Mouse (Mus musculus) brown adipose tissue, adult 24 weeks (tissue): ENCODE measurements around the gene Shc3. TPM values are rescaled to one million over a fixed set of nuclear protein-coding genes. Genes with fewer than 3 reads are reported as not detected.

Experiments used
- H3K27ac ChIP-seq: fragments of 200-500 bp; replicated peaks from 2 replicates; pipeline ENCODE4 v1.5.1; 2012; ENCODE audit warnings: low read depth, mild to moderate bottlenecking, low read length
- H3K4me1 ChIP-seq: fragments of 200-500 bp; 2 replicates; pipeline ENCODE4 v1.6.1; 2012; ENCODE audit warnings: low read length, mixed read lengths; ENCODE audit not compliant: control insufficient read depth, insufficient read depth, insufficient read length
- H3K4me3 ChIP-seq: fragments of 200-500 bp; 2 replicates; pipeline ENCODE4 v1.5.1; 2012; ENCODE audit warnings: low read depth, mild to moderate bottlenecking, low read length, moderate library complexity; ENCODE audit not compliant: insufficient read depth
- polyA plus RNA-seq: library from polyadenylated mRNA; stranded (reverse); fragments of >200 nt; gene quantifications from 2 replicates; pipeline ENCODE4 v1.2.4, GENCODE M21; 2012; ENCODE audit not compliant: missing spikeins, insufficient read depth, insufficient read length

The Shc3 gene
- polyA plus RNA-seq: not detected in 2 replicates

GRCm38 (mm10) chr13:51568911-51569684, at the start of gene Shc3:
Shc3 (minus strand) TSS chr13:51569419.
- H3K4me1 ChIP-seq: no peaks in the 10 kb centered on the region
- no peak within 1 kb of the TSS for H3K27ac ChIP-seq
- peak within 1 kb of the TSS; percentile 47 for H3K4me3 ChIP-seq

DNA sequence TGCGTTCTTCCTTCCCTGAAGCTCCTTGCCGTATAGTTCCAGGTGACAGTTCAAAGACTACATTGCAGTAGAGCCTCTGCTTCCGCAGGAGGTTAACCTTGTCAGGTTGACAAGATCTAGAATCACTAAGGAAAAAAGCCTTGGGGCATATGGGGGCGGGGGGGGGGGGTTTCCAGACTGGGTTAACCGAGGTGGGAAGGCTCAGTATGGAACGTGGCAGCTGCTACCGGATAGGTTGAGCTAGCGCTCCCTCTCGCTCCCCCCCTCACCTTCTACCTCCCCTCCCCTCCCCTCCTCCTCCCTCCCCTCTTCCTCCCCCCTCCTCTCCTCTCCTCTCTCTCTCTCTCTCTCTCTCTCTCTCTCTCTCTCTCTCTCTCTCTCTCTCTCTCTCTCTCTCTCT, 49.4 kb upstream of the Shc3 start:
- no peaks in the 10 kb centered on the region for H3K4me1 ChIP-seq
- H3K27ac ChIP-seq: no peak overlapping the region
- no peak overlapping the region for H3K4me3 ChIP-seq

DNA sequence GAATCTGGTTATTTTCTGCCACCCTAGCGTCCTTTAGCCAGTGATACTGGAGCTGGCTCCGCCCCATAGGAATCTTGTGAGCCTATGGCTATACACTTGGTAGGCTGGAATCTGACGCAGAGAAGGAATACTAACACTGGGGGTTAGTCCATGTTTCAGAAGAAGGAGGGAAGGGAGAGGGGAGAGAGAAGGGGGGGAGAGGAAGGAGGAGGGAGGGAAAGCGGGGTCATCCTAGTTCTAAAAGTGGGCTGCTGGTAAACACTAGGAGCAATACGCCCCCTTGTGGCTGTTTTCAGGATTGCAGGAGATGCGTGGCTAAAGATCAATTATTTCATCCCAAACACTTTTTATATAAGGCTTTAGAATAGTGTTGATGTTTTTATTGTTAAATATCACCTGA, 48.6 kb upstream of the Shc3 start:
- Histone ChIP-seq H3K4me3 (no peak overlapping the region), H3K4me1 (no peaks in the 10 kb centered on the region), H3K27ac (no peak overlapping the region)

GRCm38 (mm10) chr13:51617306-51617705, 48.1 kb upstream of the Shc3 start:
- no peak overlapping the region for H3K4me3 ChIP-seq
- no peak overlapping the region for H3K27ac ChIP-seq
- H3K4me1 ChIP-seq: no peaks in the 10 kb centered on the region

- H3K27ac ChIP-seq: no peak overlapping the region
- no peaks in the 10 kb centered on the region for H3K4me1 ChIP-seq
- no peak overlapping the region for H3K4me3 ChIP-seq
Observed at GRCm38 (mm10) chr13:51616417-51617044, 47.3 kb upstream of the Shc3 start.

GRCm38 (mm10) chr13:51615815-51616214, 46.6 kb upstream of the Shc3 start:
- no peak overlapping the region for H3K4me3 ChIP-seq
- H3K4me1 ChIP-seq: no peaks in the 10 kb centered on the region
- H3K27ac ChIP-seq: no peak overlapping the region

DNA sequence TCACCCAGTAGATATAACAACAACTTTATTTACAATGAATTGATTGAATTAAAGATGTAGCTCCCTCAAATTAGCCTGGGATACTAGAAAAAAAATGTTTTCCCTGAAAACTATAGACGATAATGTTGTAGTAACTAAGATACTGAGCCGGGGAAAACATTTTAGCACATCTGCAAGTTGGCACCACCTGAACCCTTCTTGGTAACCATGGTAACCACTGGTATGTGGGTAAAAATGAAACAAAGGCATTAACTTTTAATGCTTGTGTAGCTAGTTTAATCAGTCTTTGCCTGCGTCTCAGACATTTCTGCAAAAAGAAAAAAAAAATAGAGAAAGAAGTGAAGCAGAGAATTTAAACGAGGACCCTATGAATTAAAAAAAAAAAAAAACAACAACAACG, 42.3 kb upstream of the Shc3 start:
- Histone ChIP-seq H3K4me3 (no peak overlapping the region), H3K4me1 (no peaks in the 10 kb centered on the region), H3K27ac (no peak overlapping the region)

DNA sequence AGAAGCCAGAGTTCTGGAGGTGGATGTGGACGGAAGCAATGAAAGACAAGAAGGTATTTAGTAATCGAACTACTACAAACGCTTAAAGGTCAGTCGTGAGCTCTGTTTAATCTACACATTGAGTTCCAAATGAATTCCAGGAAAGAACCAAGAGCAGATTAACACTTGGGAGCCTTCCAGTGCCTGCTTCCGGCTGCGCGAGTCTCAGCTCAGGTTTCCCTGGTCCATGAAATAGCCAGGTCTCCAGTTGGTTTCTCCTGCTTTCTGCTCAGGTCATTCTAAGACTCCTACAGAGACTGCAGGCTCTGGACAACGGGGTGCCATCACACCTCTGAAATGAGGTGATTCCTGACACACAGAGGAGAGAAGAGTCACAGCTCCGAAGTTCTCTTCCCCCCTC, 41.8 kb upstream of the Shc3 start:
- Histone ChIP-seq H3K4me1 (no peaks in the 10 kb centered on the region), H3K4me3 (no peak overlapping the region), H3K27ac (no peak overlapping the region)

- no peaks in the 10 kb centered on the region for H3K4me1 ChIP-seq
- no peak overlapping the region for H3K4me3 ChIP-seq
- no peak overlapping the region for H3K27ac ChIP-seq
Observed at GRCm38 (mm10) chr13:51609231-51609630, 40.0 kb upstream of the Shc3 start.

GRCm38 (mm10) chr13:51603894-51604244, 34.6 kb upstream of the Shc3 start:
- no peaks in the 10 kb centered on the region for H3K4me1 ChIP-seq
- no peak overlapping the region for H3K27ac ChIP-seq
- H3K4me3 ChIP-seq: no peak overlapping the region

GRCm38 (mm10) chr13:51603221-51603893, 34.1 kb upstream of the Shc3 start:
- Histone ChIP-seq H3K4me3 (no peak overlapping the region), H3K27ac (no peak overlapping the region), H3K4me1 (no peaks in the 10 kb centered on the region)

- Histone ChIP-seq H3K4me1 (no peaks in the 10 kb centered on the region), H3K4me3 (no peak overlapping the region), H3K27ac (no peak overlapping the region)
Observed at GRCm38 (mm10) chr13:51602764-51603163, 33.5 kb upstream of the Shc3 start.

- Histone ChIP-seq H3K4me1 (no peaks in the 10 kb centered on the region), H3K27ac (no peak overlapping the region), H3K4me3 (no peak overlapping the region)
Observed at GRCm38 (mm10) chr13:51600169-51600568, 30.9 kb upstream of the Shc3 start.

DNA sequence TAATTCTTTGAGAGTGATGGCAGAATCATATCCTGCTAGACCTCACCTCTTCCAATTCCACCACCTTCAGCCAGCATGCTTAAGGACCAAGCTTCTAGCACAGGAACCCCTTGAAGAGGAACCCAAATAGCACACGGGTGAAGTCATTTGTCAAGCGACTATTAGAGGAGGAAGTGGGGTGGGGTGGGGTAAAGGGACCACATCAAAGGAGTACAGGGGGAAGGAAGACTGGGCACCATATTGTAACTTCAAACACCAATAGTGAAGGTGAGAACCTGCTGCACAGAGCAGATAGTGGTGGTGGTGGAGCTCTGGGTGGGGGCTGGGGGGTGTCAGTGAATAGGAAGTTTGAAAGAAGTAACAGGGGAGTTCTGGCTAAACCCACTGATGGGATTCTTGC, 28.8 kb upstream of the Shc3 start:
- no peak overlapping the region for H3K27ac ChIP-seq
- no peak overlapping the region for H3K4me3 ChIP-seq
- no peaks in the 10 kb centered on the region for H3K4me1 ChIP-seq

- Histone ChIP-seq H3K4me1 (no peaks in the 10 kb centered on the region), H3K27ac (no peak overlapping the region), H3K4me3 (no peak overlapping the region)
Observed at GRCm38 (mm10) chr13:51595404-51595803, 26.2 kb upstream of the Shc3 start.
